Mouse (Mus musculus): Measurements from ENCODE around the gene Tmem150a. TPM values are rescaled to one million over a fixed set of nuclear protein-coding genes. Genes with fewer than 3 reads are reported as not detected.

Tmem150a gene
- total RNA-seq, 2 experiments from 2014 or later, result 10.4 to 11.8 TPM

- intact Hi-C loops (cut with DNase I), result no loop called here
- DNase-seq (ENCODE audit: low spot score in 2 of 2), result no peak
Measured at GRCm38 (mm10) chr6:72388266-72388665, 33.0 kb downstream of the Tmem150a start.

- intact Hi-C loops (cut with DNase I), result no loop called here
- DNase-seq (ENCODE audit: low spot score in 2 of 2), result no peak
Measured at GRCm38 (mm10) chr6:72388791-72389329, 33.6 kb downstream of the Tmem150a start.

GRCm38 (mm10) chr6:72389471-72389940 lies 34.3 kb downstream of the Tmem150a start:
- DNase-seq (ENCODE audit: low spot score in 2 of 2), result no peak
- intact Hi-C loops (cut with DNase I), result no loop called here

GRCm38 (mm10) chr6:72389941-72390771 lies 34.9 kb downstream of the Tmem150a start, which contains the start of gene Vamp8:
TSS of gene Vamp8 (minus strand) at chr6:72390703.
- intact Hi-C loops (cut with DNase I), result no loop called here
- DNase-seq (ENCODE audit: low spot score in 2 of 2), result peak; percentile 23 to 34

- intact Hi-C loops (cut with DNase I), result no loop called here
- no peak for DNase-seq (ENCODE audit: low spot score in 2 of 2)
Measured at GRCm38 (mm10) chr6:72390795-72391521, 35.7 kb downstream of the Tmem150a start.

- DNase-seq (ENCODE audit: low spot score in 2 of 2), result no peak
- intact Hi-C loops (cut with DNase I), result no loop called here
Measured at GRCm38 (mm10) chr6:72392341-72392740, 37.1 kb downstream of the Tmem150a start.

GRCm38 (mm10) chr6:72396837-72397251 lies 41.6 kb downstream of the Tmem150a start:
- no peak for DNase-seq (ENCODE audit: low spot score in 2 of 2)
- intact Hi-C loops (cut with DNase I), result no loop called here

GRCm38 (mm10) chr6:72399967-72400366 lies 44.7 kb downstream of the Tmem150a start:
- DNase-seq (ENCODE audit: low spot score in 2 of 2), result no peak
- intact Hi-C loops (cut with DNase I), result no loop called here

- peak; percentile 76 to 77 for DNase-seq (ENCODE audit: low spot score in 2 of 2)
- intact Hi-C loops (cut with DNase I), result no loop called here
Measured at GRCm38 (mm10) chr6:72401875-72402274, 46.6 kb downstream of the Tmem150a start.

- DNase-seq (ENCODE audit: low spot score in 2 of 2), result no peak
- intact Hi-C loops (cut with DNase I), result loop anchor here (5.0 kb wide), 2 partner anchors 43 to 218 kb away; no protein-coding TSS in a partner anchor
Measured at GRCm38 (mm10) chr6:72405356-72405755, 50.1 kb downstream of the Tmem150a start.

- DNase-seq (ENCODE audit: low spot score in 2 of 2), result peak; percentile 87 to 91
- intact Hi-C loops (cut with DNase I), result loop anchor here (5.0 kb wide), 2 partner anchors 45 to 220 kb away; no protein-coding TSS in a partner anchor
Measured at GRCm38 (mm10) chr6:72407119-72407518, 51.9 kb downstream of the Tmem150a start.

Other genes starting within 250 kb of the Tmem150a start
- gene Atoh8, start 119.9 kb upstream of the Tmem150a start, total RNA-seq (2021), result 1 to 10 TPM; 1.2 to 1.3 TPM
- gene Sftpb, start 50.8 kb upstream of the Tmem150a start, total RNA-seq (2021), result not detected
- 10 to 100 TPM; 34.3 to 34.9 TPM for gene Usp39, start 10.3 kb upstream of the Tmem150a start, total RNA-seq (2021)
- gene 0610030E20Rik, start 8.1 kb upstream of the Tmem150a start, total RNA-seq (2021), result 10 to 100 TPM; 13.2 to 15.4 TPM
- 10 to 100 TPM; 70.4 to 73.7 TPM for gene Rnf181, start 11.5 kb downstream of the Tmem150a start, total RNA-seq (2021)
- gene Vamp5, start 25.0 kb downstream of the Tmem150a start, total RNA-seq (2021), result 1 to 10 TPM; 4.2 to 7.1 TPM
- gene Vamp8, start 35.3 kb downstream of the Tmem150a start, total RNA-seq (2021), result 10 to 100 TPM in 1 of 2 experiments, 1 to 10 TPM in 1; 9.6 to 11.0 TPM
- 10 to 100 TPM; 22.3 to 23.1 TPM for gene Ggcx, start 58.9 kb downstream of the Tmem150a start, total RNA-seq (2021)
- 100 to 1,000 TPM; 170 to 173 TPM for gene Mat2a, start 84.1 kb downstream of the Tmem150a start, total RNA-seq (2021)
- under 1 TPM; 0.70 to 0.92 TPM for gene Sh2d6, start 166.3 kb downstream of the Tmem150a start, total RNA-seq (2021)
- 1 to 10 TPM; 3.3 to 3.6 TPM for gene Capg, start 188.9 kb downstream of the Tmem150a start, total RNA-seq (2021)
- gene Elmod3, start 243.0 kb downstream of the Tmem150a start, total RNA-seq (2021), result 10 to 100 TPM; 15.9 to 17.3 TPM
- gene Retsat, start 243.0 kb downstream of the Tmem150a start, total RNA-seq (2021), result 10 to 100 TPM; 41.6 to 43.8 TPM